Mouse (Mus musculus): ENCODE measurements around the gene Ubqln2. TPM values are rescaled to one million over a fixed set of nuclear protein-coding genes. Genes with fewer than 3 reads are reported as not detected.

Gene Ubqln2
- 27.5 and 30.8 TPM in 2 replicates for polyA plus RNA-seq (2014; fragmentation: Nextera tagmentation; extraction: Ambion mirVana)

- 8% methylated on average over 39 of the region's 76 CpGs for WGBS
- peak within 1 kb of the TSS; percentile 71 for H3K4me2 ChIP-seq (ENCODE audit: low read length)
Measured at GRCm38 (mm10) chrX:153497688-153498516, at the start of gene Ubqln2. Ubqln2 (plus strand) TSS chrX:153498227.

GRCm38 (mm10) chrX:153451946-153452345, 46.1 kb upstream of the Ubqln2 start:
- H3K27ac ChIP-seq (ENCODE audit: low read depth) = no peak overlapping the region
- ATAC-seq (replicated peaks; ENCODE audit: low FRiP score, low TSS enrichment, low read depth) = no peak
- DNase-seq (ENCODE audit: low spot score) = no peak
- no peak overlapping the region for H3K4me3 ChIP-seq (ENCODE audit: low read depth, low read length)
- no peaks in the 10 kb centered on the region for H3K27me3 ChIP-seq (replicated peaks; ENCODE audit: control insufficient read depth, insufficient read depth, low read length)
- H3K4me2 ChIP-seq (ENCODE audit: low read length) = no peak overlapping the region
- no peaks in the 10 kb centered on the region for H3K9me3 ChIP-seq (ENCODE audit: control insufficient read depth, low read length)
- WGBS = 56% methylated on average over 5 of the region's 5 CpGs
- no peak overlapping the region for H3K9ac ChIP-seq (ENCODE audit: low read length)
- H3K36me3 ChIP-seq (ENCODE audit: control insufficient read depth, insufficient read depth, low read length) = no peaks in the 10 kb centered on the region
- H3K4me1 ChIP-seq (replicated peaks; ENCODE audit: control insufficient read depth, insufficient read depth, low read length) = no peaks in the 10 kb centered on the region

More at GRCm38 (mm10) chrX:153497688-153498516, at the start of gene Ubqln2:
- no peaks in the 10 kb centered on the region for H3K36me3 ChIP-seq (ENCODE audit: control insufficient read depth, insufficient read depth, low read length)
- H3K4me3 ChIP-seq (ENCODE audit: low read depth, low read length) = peak within 1 kb of the TSS; percentile 50
- peak; percentile 92 for ATAC-seq (replicated peaks; ENCODE audit: low FRiP score, low TSS enrichment, low read depth)
- no peaks in the 10 kb centered on the region for H3K9me3 ChIP-seq (ENCODE audit: control insufficient read depth, low read length)
- DNase-seq (ENCODE audit: low spot score) = peak; percentile 90
- H3K9ac ChIP-seq (ENCODE audit: low read length) = peak within 1 kb of the TSS; percentile 66
- no peaks in the 10 kb centered on the region for H3K27me3 ChIP-seq (replicated peaks; ENCODE audit: control insufficient read depth, insufficient read depth, low read length)
- no peaks in the 10 kb centered on the region; the same call in 1 of the 2 replicates for H3K4me1 ChIP-seq (replicated peaks; ENCODE audit: control insufficient read depth, insufficient read depth, low read length)
- peak within 1 kb of the TSS; percentile 90 for H3K27ac ChIP-seq (ENCODE audit: low read depth)

- Histone ChIP-seq H3K9ac (ENCODE audit: low read length) (no peak overlapping the region), H3K4me3 (ENCODE audit: low read depth, low read length) (no peak overlapping the region), H3K4me1 (replicated peaks; ENCODE audit: control insufficient read depth, insufficient read depth, low read length) (no peaks in the 10 kb centered on the region), H3K36me3 (ENCODE audit: control insufficient read depth, insufficient read depth, low read length) (no peaks in the 10 kb centered on the region), H3K27me3 (replicated peaks; ENCODE audit: control insufficient read depth, insufficient read depth, low read length) (no peaks in the 10 kb centered on the region), H3K27ac (ENCODE audit: low read depth) (no peak overlapping the region), H3K9me3 (ENCODE audit: control insufficient read depth, low read length) (no peaks in the 10 kb centered on the region), H3K4me2 (ENCODE audit: low read length) (no peak overlapping the region)
- DNase-seq (ENCODE audit: low spot score) = no peak
- no peak for ATAC-seq (replicated peaks; ENCODE audit: low FRiP score, low TSS enrichment, low read depth)
- WGBS = 72% methylated on average over 8 of the region's 8 CpGs
Measured at GRCm38 (mm10) chrX:153476760-153477248, 21.2 kb upstream of the Ubqln2 start.

GRCm38 (mm10) chrX:153492326-153492725, 5.7 kb upstream of the Ubqln2 start:
- H3K9ac ChIP-seq (ENCODE audit: low read length) = no peak overlapping the region
- no peak overlapping the region for H3K4me3 ChIP-seq (ENCODE audit: low read depth, low read length)
- no peaks in the 10 kb centered on the region for H3K36me3 ChIP-seq (ENCODE audit: control insufficient read depth, insufficient read depth, low read length)
- no peak overlapping the region for H3K4me2 ChIP-seq (ENCODE audit: low read length)
- ATAC-seq (replicated peaks; ENCODE audit: low FRiP score, low TSS enrichment, low read depth) = peak; percentile 53; the same call in 1 of the 2 replicates
- H3K9me3 ChIP-seq (ENCODE audit: control insufficient read depth, low read length) = no peaks in the 10 kb centered on the region
- no peaks in the 10 kb centered on the region for H3K4me1 ChIP-seq (replicated peaks; ENCODE audit: control insufficient read depth, insufficient read depth, low read length)
- no peaks in the 10 kb centered on the region for H3K27me3 ChIP-seq (replicated peaks; ENCODE audit: control insufficient read depth, insufficient read depth, low read length)
- DNase-seq (ENCODE audit: low spot score) = no peak
- no peak overlapping the region for H3K27ac ChIP-seq (ENCODE audit: low read depth)
- 36% methylated on average over 3 of the region's 3 CpGs for WGBS

DNA sequence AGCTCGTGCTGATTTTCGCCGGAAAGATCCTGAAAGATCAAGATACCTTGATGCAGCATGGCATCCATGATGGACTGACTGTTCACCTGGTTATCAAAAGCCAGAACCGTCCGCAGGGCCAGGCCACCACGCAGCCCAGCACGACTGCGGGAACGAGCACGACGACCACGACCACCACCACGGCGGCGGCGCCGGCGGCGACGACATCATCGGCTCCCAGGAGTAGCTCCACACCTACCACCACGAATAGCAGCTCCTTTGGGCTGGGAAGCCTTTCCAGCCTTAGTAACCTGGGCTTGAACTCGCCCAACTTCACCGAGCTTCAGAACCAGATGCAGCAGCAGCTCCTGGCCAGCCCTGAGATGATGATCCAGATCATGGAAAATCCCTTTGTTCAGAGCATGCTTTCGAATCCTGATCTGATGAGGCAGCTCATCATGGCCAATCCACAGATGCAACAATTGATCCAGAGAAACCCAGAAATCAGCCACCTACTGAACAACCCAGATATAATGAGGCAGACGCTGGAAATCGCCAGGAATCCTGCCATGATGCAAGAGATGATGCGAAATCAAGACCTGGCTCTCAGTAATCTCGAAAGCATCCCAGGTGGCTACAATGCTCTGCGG, 752 bp downstream of the Ubqln2 start:
- ATAC-seq (replicated peaks; ENCODE audit: low FRiP score, low TSS enrichment, low read depth) (peak; percentile 6; the same call in 1 of the 2 replicates), DNase-seq (ENCODE audit: low spot score) (peak; percentile 65)
- Histone ChIP-seq H3K4me1 (replicated peaks; ENCODE audit: control insufficient read depth, insufficient read depth, low read length) (no peaks in the 10 kb centered on the region; the same call in 1 of the 2 replicates), H3K9ac (ENCODE audit: low read length) (peak overlapping the region; percentile 66), H3K27ac (ENCODE audit: low read depth) (peak overlapping the region; percentile 90), H3K4me2 (ENCODE audit: low read length) (peak overlapping the region; percentile 71), H3K36me3 (ENCODE audit: control insufficient read depth, insufficient read depth, low read length) (no peaks in the 10 kb centered on the region), H3K27me3 (replicated peaks; ENCODE audit: control insufficient read depth, insufficient read depth, low read length) (no peaks in the 10 kb centered on the region), H3K9me3 (ENCODE audit: control insufficient read depth, low read length) (no peaks in the 10 kb centered on the region), H3K4me3 (ENCODE audit: low read depth, low read length) (peak overlapping the region; percentile 50)
- 25% methylated on average over 30 of the region's 30 CpGs for WGBS

GRCm38 (mm10) chrX:153499294-153500046, 1.4 kb downstream of the Ubqln2 start:
- Histone ChIP-seq H3K27ac (ENCODE audit: low read depth) (no peak overlapping the region), H3K4me3 (ENCODE audit: low read depth, low read length) (peak overlapping the region; percentile 50), H3K9ac (ENCODE audit: low read length) (peak overlapping the region; percentile 66), H3K27me3 (replicated peaks; ENCODE audit: control insufficient read depth, insufficient read depth, low read length) (no peaks in the 10 kb centered on the region), H3K36me3 (ENCODE audit: control insufficient read depth, insufficient read depth, low read length) (no peaks in the 10 kb centered on the region), H3K9me3 (ENCODE audit: control insufficient read depth, low read length) (no peaks in the 10 kb centered on the region), H3K4me1 (replicated peaks; ENCODE audit: control insufficient read depth, insufficient read depth, low read length) (no peaks in the 10 kb centered on the region; the same call in 1 of the 2 replicates), H3K4me2 (ENCODE audit: low read length) (peak overlapping the region; percentile 71)
- DNase-seq (ENCODE audit: low spot score) (peak; percentile 57), ATAC-seq (replicated peaks; ENCODE audit: low FRiP score, low TSS enrichment, low read depth) (0 out of 2 replicates have a peak, but pooled peaks have one; percentile 9)
- 20% methylated on average over 32 of the region's 32 CpGs for WGBS

DNA sequence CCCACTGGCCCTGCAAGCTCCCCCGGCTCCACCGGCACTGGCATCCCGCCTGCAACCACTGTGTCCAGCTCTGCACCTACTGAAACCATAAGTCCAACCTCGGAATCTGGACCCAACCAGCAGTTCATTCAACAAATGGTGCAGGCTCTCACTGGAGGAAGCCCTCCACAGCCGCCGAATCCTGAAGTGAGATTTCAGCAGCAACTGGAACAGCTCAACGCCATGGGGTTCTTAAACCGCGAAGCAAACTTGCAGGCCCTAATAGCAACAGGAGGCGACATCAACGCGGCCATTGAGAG, 2.0 kb downstream of the Ubqln2 start:
- H3K9me3 ChIP-seq (ENCODE audit: control insufficient read depth, low read length) = no peaks in the 10 kb centered on the region
- H3K9ac ChIP-seq (ENCODE audit: low read length) = peak overlapping the region; percentile 66
- H3K4me2 ChIP-seq (ENCODE audit: low read length) = peak overlapping the region; percentile 71
- peak overlapping the region; percentile 50 for H3K4me3 ChIP-seq (ENCODE audit: low read depth, low read length)
- peak; percentile 57 for DNase-seq (ENCODE audit: low spot score)
- H3K27ac ChIP-seq (ENCODE audit: low read depth) = no peak overlapping the region
- no peaks in the 10 kb centered on the region for H3K36me3 ChIP-seq (ENCODE audit: control insufficient read depth, insufficient read depth, low read length)
- no peak for ATAC-seq (replicated peaks; ENCODE audit: low FRiP score, low TSS enrichment, low read depth)
- H3K4me1 ChIP-seq (replicated peaks; ENCODE audit: control insufficient read depth, insufficient read depth, low read length) = no peaks in the 10 kb centered on the region; the same call in 1 of the 2 replicates
- no peaks in the 10 kb centered on the region for H3K27me3 ChIP-seq (replicated peaks; ENCODE audit: control insufficient read depth, insufficient read depth, low read length)
- 9% methylated on average over 12 of the region's 12 CpGs for WGBS

- no peak overlapping the region for H3K9ac ChIP-seq (ENCODE audit: low read length)
- no peaks in the 10 kb centered on the region for H3K9me3 ChIP-seq (ENCODE audit: control insufficient read depth, low read length)
- no peak overlapping the region for H3K27ac ChIP-seq (ENCODE audit: low read depth)
- H3K36me3 ChIP-seq (ENCODE audit: control insufficient read depth, insufficient read depth, low read length) = no peaks in the 10 kb centered on the region
- no peak overlapping the region for H3K4me3 ChIP-seq (ENCODE audit: low read depth, low read length)
- H3K27me3 ChIP-seq (replicated peaks; ENCODE audit: control insufficient read depth, insufficient read depth, low read length) = no peaks in the 10 kb centered on the region
- H3K4me1 ChIP-seq (replicated peaks; ENCODE audit: control insufficient read depth, insufficient read depth, low read length) = no peaks in the 10 kb centered on the region; the same call in 1 of the 2 replicates
- no peak for ATAC-seq (replicated peaks; ENCODE audit: low FRiP score, low TSS enrichment, low read depth)
- DNase-seq (ENCODE audit: low spot score) = peak; percentile 53
- no peak overlapping the region for H3K4me2 ChIP-seq (ENCODE audit: low read length)
- 45% methylated on average over 9 of the region's 9 CpGs for WGBS
Measured at GRCm38 (mm10) chrX:153505954-153506353, 7.9 kb downstream of the Ubqln2 start.
